In genomic region chr17:5091490-5091889, GRCm38 (mm10) we compare ENCODE assay signal across 13 mouse cellular contexts.
DNase-seq lines count a peak whose midpoint lies in the region; ATAC-seq lines count a peak whose summit lies in the region.
"Had no signal": no experiment of that assay in that cellular context is flagged by ENCODE, and none has a peak within 500 bp of the region (broad histone marks: within the 10 kb centered on the region; RNA-seq: fewer than 3 reads in every experiment).

No protein-coding gene starts in this region.

- no peak for DNase-seq in heart, postnatal 4 days
- DNase-seq in lung, postnatal 36 days, result peak; percentile 50
- DNase-seq in lung, postnatal 14 days, result no peak
- DNase-seq in embryonic facial prominence, embryonic 14.5 days (ENCODE audit: low spot score), result no peak
- DNase-seq in natural killer cell, adult 2 months (ENCODE audit: low spot score in 2 of 2), result peak; percentile 44 to 54
- DNase-seq in neural tube, embryonic 10.5 days (ENCODE audit: extremely low spot score, low spot score), result no peak
- DNase-seq in cerebellum, postnatal 4 days (ENCODE audit: low spot score in 2 of 2), result no peak
- DNase-seq: heart, postnatal 10 days; lung, embryonic 14.5 days; right cerebral cortex, postnatal 4 days had no signal

- H3K9ac ChIP-seq in heart, embryonic 12.5 days, result no peak overlapping the region
- H3K9ac ChIP-seq in embryonic facial prominence, embryonic 14.5 days (ENCODE audit: low read depth, low read length), result no peak overlapping the region
- H3K9ac ChIP-seq: embryonic facial prominence, embryonic 13.5 days; lung, embryonic 14.5 days; neural tube, embryonic 13.5 days had no signal

- no peaks in the 10 kb centered on the region for H3K9me3 ChIP-seq in heart, embryonic 12.5 days (replicated peaks)
- H3K9me3 ChIP-seq in embryonic facial prominence, embryonic 14.5 days (ENCODE audit: control insufficient read depth, low read length), result no peaks in the 10 kb centered on the region
- H3K9me3 ChIP-seq: embryonic facial prominence, embryonic 13.5 days; neural tube, embryonic 13.5 days had no signal

- no peak overlapping the region for H3K4me3 ChIP-seq in heart, embryonic 12.5 days
- H3K4me3 ChIP-seq in embryonic facial prominence, embryonic 14.5 days (ENCODE audit: low read depth, low read length), result no peak overlapping the region
- H3K4me3 ChIP-seq: embryonic facial prominence, embryonic 13.5 days; neural tube, embryonic 13.5 days had no signal

- H3K27me3 ChIP-seq in heart, embryonic 12.5 days (replicated peaks), result peaks cover 31% of the 10 kb centered on the region
- H3K27me3 ChIP-seq in embryonic facial prominence, embryonic 14.5 days (replicated peaks; ENCODE audit: control insufficient read depth, insufficient read depth, low read length), result no peaks in the 10 kb centered on the region
- H3K27me3 ChIP-seq: embryonic facial prominence, embryonic 13.5 days; neural tube, embryonic 13.5 days had no signal

- H3K4me1 ChIP-seq in heart, embryonic 12.5 days (replicated peaks), result peaks cover 34% of the 10 kb centered on the region
- peaks cover 13% of the 10 kb centered on the region for H3K4me1 ChIP-seq in embryonic facial prominence, embryonic 14.5 days (ENCODE audit: control insufficient read depth, insufficient read depth, low read length)

- no peak overlapping the region for H3K4me2 ChIP-seq in heart, embryonic 12.5 days
- H3K4me2 ChIP-seq in embryonic facial prominence, embryonic 14.5 days (ENCODE audit: low read depth, low read length), result no peak overlapping the region
- H3K4me2 ChIP-seq: embryonic facial prominence, embryonic 13.5 days; lung, embryonic 14.5 days; neural tube, embryonic 13.5 days had no signal

- no peak overlapping the region for H3K27ac ChIP-seq in heart, embryonic 12.5 days (ENCODE audit: poor library complexity, severe bottlenecking)
- no peak overlapping the region for H3K27ac ChIP-seq in embryonic facial prominence, embryonic 14.5 days (replicated peaks; ENCODE audit: low read depth, low read length)
- H3K27ac ChIP-seq: embryonic facial prominence, embryonic 13.5 days; neural tube, embryonic 13.5 days had no signal

- peak; percentile 29; the same call in 1 of the 2 replicates for ATAC-seq in heart, embryonic 12.5 days (ENCODE audit: insufficient number of reproducible peaks, low FRiP score)
- ATAC-seq in embryonic facial prominence, embryonic 14.5 days (ENCODE audit: low read depth), result peak; percentile 34; the same call in 1 of the 2 replicates

- H3K36me3 ChIP-seq in heart, embryonic 12.5 days, result peaks cover 8% of the 10 kb centered on the region; the same call in 1 of the 2 replicates
- no peaks in the 10 kb centered on the region for H3K36me3 ChIP-seq in embryonic facial prominence, embryonic 14.5 days (ENCODE audit: control insufficient read depth, insufficient read depth, low read length)
- H3K36me3 ChIP-seq: neural tube, embryonic 13.5 days had no signal

- WGBS in heart, embryonic 12.5 days, result 81% methylated on average over 16 of the region's 16 CpGs
- 73% methylated on average over 16 of the region's 16 CpGs for WGBS in embryonic facial prominence, embryonic 14.5 days

Comparison
In these comparisons a context has a peak if more than half of its experiments do, and no peak if none do; other contexts are left out.
1. DNase-seq: peak in lung, postnatal 36 days (single experiment) and natural killer cell, adult 2 months (2 of 2); none in heart, postnatal 4 days (single experiment), lung, postnatal 14 days (single experiment), embryonic facial prominence, embryonic 14.5 days (single experiment), neural tube, embryonic 10.5 days (single experiment) and cerebellum, postnatal 4 days (0 of 2).